Mouse (Mus musculus) frontal cortex, postnatal 36 days (tissue): ENCODE results near the gene Ccdc141.
A peak's percentile ranks its signal among the peaks of the same experiment; 100 is the strongest.

Experiments
- DNase-seq, 2 experiments: peaks; one replicate each; pipeline ENCODE4 v3.0.0; 2022; ENCODE audit warnings: low spot score in 2 of 2

The Ccdc141 gene

GRCm38 (mm10) chr2:76980146-76980545 is 190.3 kb downstream of the Ccdc141 start:
- DNase-seq = no peak

GRCm38 (mm10) chr2:76977650-76978049 is 192.8 kb downstream of the Ccdc141 start:
- DNase-seq = no peak

- DNase-seq = no peak
Measured at GRCm38 (mm10) chr2:76972051-76972450, 198.4 kb downstream of the Ccdc141 start.

GRCm38 (mm10) chr2:76971069-76971468 is 199.4 kb downstream of the Ccdc141 start:
- no peak for DNase-seq

GRCm38 (mm10) chr2:76970669-76971068 is 199.8 kb downstream of the Ccdc141 start:
- DNase-seq = no peak

- no peak for DNase-seq
Measured at GRCm38 (mm10) chr2:76970204-76970603, 200.2 kb downstream of the Ccdc141 start.

- DNase-seq = no peak
Measured at GRCm38 (mm10) chr2:76969637-76970036, 200.8 kb downstream of the Ccdc141 start.

- DNase-seq = peak; percentile 61 to 80
Measured at GRCm38 (mm10) chr2:76968919-76969318, 201.5 kb downstream of the Ccdc141 start.

- no peak for DNase-seq
Measured at GRCm38 (mm10) chr2:76966582-76966981, 203.9 kb downstream of the Ccdc141 start.

GRCm38 (mm10) chr2:76966013-76966412 is 204.4 kb downstream of the Ccdc141 start:
- no peak for DNase-seq

- DNase-seq = no peak
Measured at GRCm38 (mm10) chr2:76965542-76965941, 204.9 kb downstream of the Ccdc141 start.

- no peak for DNase-seq
Measured at GRCm38 (mm10) chr2:76962045-76962432, 208.4 kb downstream of the Ccdc141 start.

GRCm38 (mm10) chr2:76961420-76962044 is 208.9 kb downstream of the Ccdc141 start:
- no peak for DNase-seq
